Mouse (Mus musculus) stomach, embryonic 16.5 days (tissue): ENCODE data around the gene Dynlt1f. TPM values are rescaled to one million over a fixed set of nuclear protein-coding genes. Genes with fewer than 3 reads are reported as not detected.
"Not testable (repeated sequence)": the region's sequence is repeated elsewhere in the genome, so short reads cannot be mapped to it uniquely, and the experiment has no call there.

Source experiments
- ATAC-seq: fragments of 200-750 bp; cut with Nextera tagmentation; 2 replicates; pipeline ENCODE4 v1.8.0; 2017; ENCODE audit warnings: moderate number of reproducible peaks, moderate TSS enrichment; ENCODE audit not compliant: insufficient read depth, low FRiP score
- H3K27ac ChIP-seq: fragments of 300-500 bp; sonication (generic); 2 replicates; pipeline ENCODE4 v1.5.1; 2014; ENCODE audit warnings: low read length
- H3K27me3 ChIP-seq: fragments of 300-500 bp; sonication (generic); 2 replicates; pipeline ENCODE4 v1.6.1; 2014; ENCODE audit warnings: low read length, control low read depth, mixed read lengths; ENCODE audit not compliant: control insufficient read depth, insufficient read depth
- H3K36me3 ChIP-seq: fragments of 300-500 bp; sonication (generic); 2 replicates; pipeline ENCODE4 v1.6.1; 2014; ENCODE audit warnings: low read length; ENCODE audit not compliant: control insufficient read depth, insufficient read depth
- H3K4me1 ChIP-seq: fragments of 300-500 bp; sonication (generic); 2 replicates; pipeline ENCODE4 v1.6.1; 2014; ENCODE audit warnings: low read length, control low read depth, mixed read lengths; ENCODE audit not compliant: control insufficient read depth, insufficient read depth
- H3K4me2 ChIP-seq: fragments of 300-500 bp; sonication (generic); 2 replicates; pipeline ENCODE4 v1.6.1; 2014; ENCODE audit warnings: low read depth, low read length, mixed read lengths
- H3K4me3 ChIP-seq: fragments of 300-500 bp; sonication (generic); replicated peaks from 2 replicates; pipeline ENCODE4 v1.5.1; 2014; ENCODE audit warnings: mild to moderate bottlenecking, low read length
- H3K9ac ChIP-seq: fragments of 300-500 bp; sonication (generic); 2 replicates; pipeline ENCODE4 v1.6.1; 2014; ENCODE audit warnings: low read length
- H3K9me3 ChIP-seq: fragments of 300-500 bp; sonication (generic); replicated peaks from 2 replicates; pipeline ENCODE4 v1.6.1; 2016; ENCODE audit warnings: low read length, control low read depth; ENCODE audit not compliant: control insufficient read depth
- WGBS: fragments of 180-500 bp; shearing (Covaris S2); extraction: QIAGEN DNeasy Blood & Tissue Kit; methylation state at CpG from one replicate; pipeline ENCODE4 v1.1.7; 2014; 5-methylcytosine and 5-hydroxymethylcytosine counted together
- polyA plus RNA-seq: library from polyadenylated mRNA; unstranded; fragments of >200 nt; fragmentation: Nextera tagmentation; extraction: Ambion mirVana; gene quantifications from 2 replicates; pipeline ENCODE4 v1.2.1, GENCODE M21; 2015

Gene Dynlt1f
- polyA plus RNA-seq, 1 experiment from 2014 or later: 215 TPM

- H3K36me3 ChIP-seq, H3K27me3 ChIP-seq, H3K4me2 ChIP-seq, H3K4me3 ChIP-seq, H3K9ac ChIP-seq, H3K9me3 ChIP-seq, ATAC-seq, H3K4me1 ChIP-seq, H3K27ac ChIP-seq: not testable (repeated sequence)
- 92% methylated on average over 7 of the region's 7 CpGs for WGBS
These were observed 57.3 kb downstream of the Dynlt1f start for GRCm38 (mm10) chr17:6598356-6598755.

Other genes starting within 250 kb of the Dynlt1f start
- 440 and 474 TPM in 2 replicates for gene Dynlt1b, start 225.8 kb downstream of the Dynlt1f start, polyA plus RNA-seq
- gene Dynlt1c, start 54.2 kb downstream of the Dynlt1f start, polyA plus RNA-seq: 34.9 and 35.7 TPM in 2 replicates
- gene Sytl3, start 3.2 kb upstream of the Dynlt1f start, polyA plus RNA-seq: 1.1 and 1.3 TPM in 2 replicates
- 266 and 335 TPM in 2 replicates for gene Ezr, start 126.9 kb upstream of the Dynlt1f start, polyA plus RNA-seq